Mouse (Mus musculus) forelimb bud, embryonic 11.5 days (tissue): ENCODE measurements around the gene Fcho2.
"Not testable (repeated sequence)": the region's sequence is repeated elsewhere in the genome, so short reads cannot be mapped to it uniquely, and the experiment has no call there.

Experiments used
- DNase-seq: peaks from one replicate; pipeline ENCODE4 v3.0.0-alpha.2; 2012; ENCODE audit warnings: low read depth, low spot score

The Fcho2 gene

GRCm38 (mm10) chr13:98815147-98815785 lies at the start of gene Fcho2:
Gene Fcho2 (minus strand): TSS chr13:98815449.
- peak; percentile 99 for DNase-seq

- DNase-seq = no peak
Observed at GRCm38 (mm10) chr13:98855291-98855690, 40.0 kb upstream of the Fcho2 start.

- DNase-seq = no peak
Observed at GRCm38 (mm10) chr13:98845794-98846193, 30.5 kb upstream of the Fcho2 start.

GRCm38 (mm10) chr13:98836423-98837088 lies 21.3 kb upstream of the Fcho2 start:
- DNase-seq = no peak

- DNase-seq = no peak
Observed at GRCm38 (mm10) chr13:98835740-98836139, 20.5 kb upstream of the Fcho2 start.

- no peak for DNase-seq
Observed at GRCm38 (mm10) chr13:98834723-98835122, 19.5 kb upstream of the Fcho2 start.

- no peak for DNase-seq
Observed at GRCm38 (mm10) chr13:98834199-98834598, 18.9 kb upstream of the Fcho2 start.

GRCm38 (mm10) chr13:98832451-98833450 lies 17.5 kb upstream of the Fcho2 start:
- DNase-seq = no peak

- DNase-seq = not testable (repeated sequence)
Observed at GRCm38 (mm10) chr13:98829026-98829425, 13.8 kb upstream of the Fcho2 start.

- DNase-seq = no peak
Observed at GRCm38 (mm10) chr13:98825574-98825973, 10.3 kb upstream of the Fcho2 start.

GRCm38 (mm10) chr13:98819094-98819493 lies 3.8 kb upstream of the Fcho2 start:
- no peak for DNase-seq

- DNase-seq = no peak
Observed at GRCm38 (mm10) chr13:98818205-98818604, 3.0 kb upstream of the Fcho2 start.

GRCm38 (mm10) chr13:98817766-98818165 lies 2.5 kb upstream of the Fcho2 start:
- DNase-seq = no peak

- DNase-seq = not testable (repeated sequence)
Observed at GRCm38 (mm10) chr13:98816981-98817660, 1.9 kb upstream of the Fcho2 start.

- no peak for DNase-seq
Observed at GRCm38 (mm10) chr13:98816571-98816970, 1.3 kb upstream of the Fcho2 start.

GRCm38 (mm10) chr13:98814275-98815040 lies 791 bp downstream of the Fcho2 start:
- peak; percentile 50 for DNase-seq

- DNase-seq = no peak
Observed at GRCm38 (mm10) chr13:98813596-98814274, 1.5 kb downstream of the Fcho2 start.

GRCm38 (mm10) chr13:98813167-98813566 lies 2.1 kb downstream of the Fcho2 start:
- no peak for DNase-seq

GRCm38 (mm10) chr13:98812285-98812684 lies 3.0 kb downstream of the Fcho2 start:
- DNase-seq = no peak

GRCm38 (mm10) chr13:98810143-98810542 lies 5.1 kb downstream of the Fcho2 start:
- DNase-seq = no peak
